Mouse (Mus musculus) adrenal gland, postnatal 36 days (tissue): Measurements from ENCODE around the gene H6pd. TPM values are rescaled to one million over a fixed set of nuclear protein-coding genes. Genes with fewer than 3 reads are reported as not detected.

ENCODE experiments used
- DNase-seq, 2 experiments: peaks; one replicate each; pipeline ENCODE4 v3.0.0; 2021; ENCODE audit warnings: mixed read lengths in 1 of 2
- total RNA-seq, 2 experiments: library from RNA; stranded (reverse); gene quantifications; 2 replicates each; pipeline ENCODE4 v1.2.3; 2021

The H6pd gene
- total RNA-seq, 2 experiments from 2014 or later: 152 to 160 TPM

DNA sequence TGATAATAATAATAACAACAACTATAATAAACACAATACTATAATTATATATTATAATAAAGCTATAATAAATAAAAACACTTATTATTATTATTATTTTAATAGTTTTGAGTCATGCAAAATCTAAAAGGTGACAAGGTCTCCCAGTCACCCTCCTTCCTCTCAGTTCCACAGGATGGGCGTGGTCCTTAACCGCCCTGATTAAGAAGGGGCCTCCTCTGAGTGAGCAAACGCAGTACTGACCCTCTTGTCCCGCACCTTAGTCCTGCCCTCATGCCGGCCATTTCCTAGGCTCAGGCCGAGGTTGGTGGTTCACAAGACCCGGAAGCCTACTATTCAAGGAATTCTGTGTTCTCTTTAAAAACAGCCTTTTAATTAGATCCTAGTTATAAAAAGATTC, 14.7 kb upstream of the H6pd start:
- no peak for DNase-seq

GRCm38 (mm10) chr4:150019741-150020380, 11.0 kb upstream of the H6pd start:
- no peak for DNase-seq

GRCm38 (mm10) chr4:150015436-150015835, 6.6 kb upstream of the H6pd start:
- peak; percentile 62 to 78 for DNase-seq

- DNase-seq: no peak
Measured at GRCm38 (mm10) chr4:150014378-150015091, 5.7 kb upstream of the H6pd start.

DNA sequence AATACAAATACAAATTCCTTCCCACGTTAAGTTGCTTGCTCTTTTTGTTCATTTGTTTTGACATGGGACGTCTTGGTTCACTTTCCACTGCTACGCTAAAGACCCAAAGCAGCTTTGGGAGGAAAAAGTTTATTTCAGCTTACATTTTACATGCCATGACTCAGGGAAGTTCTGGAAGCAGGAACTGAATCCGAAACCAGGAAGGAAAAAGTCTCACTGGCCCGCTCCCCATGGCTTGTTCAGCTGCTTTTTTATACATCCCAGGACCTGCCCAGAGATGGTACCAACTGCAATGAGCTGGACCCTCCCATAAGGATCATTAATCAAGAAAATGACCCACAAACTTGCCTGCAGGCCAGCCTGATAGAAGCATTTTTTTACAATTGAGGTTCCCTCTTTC, 5.0 kb upstream of the H6pd start:
- no peak for DNase-seq

DNA sequence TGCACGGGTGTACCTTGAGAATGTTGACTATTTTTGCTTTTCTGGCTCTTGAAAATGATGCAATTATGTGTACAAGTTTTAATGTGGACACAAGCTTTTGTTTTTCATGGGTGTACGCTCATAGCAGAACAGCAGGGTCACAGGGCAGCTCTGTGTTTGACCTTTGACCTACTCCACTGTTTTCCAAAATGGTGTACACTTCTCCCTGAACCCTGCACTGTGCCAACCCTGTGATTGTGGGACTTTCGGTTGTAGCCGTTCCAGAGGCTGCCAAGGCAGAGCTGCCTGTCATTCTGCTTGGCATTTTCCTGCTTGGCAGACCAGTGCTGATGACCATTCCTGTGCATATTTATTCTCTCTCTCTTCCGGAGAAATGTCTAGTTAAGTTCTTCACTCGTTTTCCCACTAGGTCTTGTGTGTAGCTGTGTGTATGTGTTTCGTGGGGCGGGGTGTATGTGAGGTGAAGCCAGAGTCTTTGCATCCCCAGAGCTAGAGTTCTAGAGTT, 4.4 kb upstream of the H6pd start:
- DNase-seq: no peak

DNA sequence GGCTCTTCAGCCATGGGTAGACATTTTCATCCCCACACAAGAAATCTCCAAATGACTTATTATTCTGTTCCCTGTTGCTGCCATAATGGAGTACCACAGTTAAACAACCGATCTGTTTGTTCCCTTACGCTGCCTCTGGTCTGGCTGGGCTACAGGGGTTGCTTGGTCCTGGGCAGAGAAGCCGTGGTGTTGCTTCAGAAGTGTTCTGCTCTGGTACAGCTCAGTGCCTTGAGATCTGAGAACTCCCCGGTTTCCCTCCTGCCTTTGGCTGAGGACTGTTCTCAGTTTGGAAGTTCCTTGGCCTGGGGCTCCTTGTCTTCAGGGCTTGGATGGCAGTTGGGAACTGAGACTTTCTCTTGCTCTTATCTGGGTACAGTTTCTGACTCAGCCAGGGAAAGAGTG, 3.5 kb upstream of the H6pd start:
- no peak for DNase-seq

DNA sequence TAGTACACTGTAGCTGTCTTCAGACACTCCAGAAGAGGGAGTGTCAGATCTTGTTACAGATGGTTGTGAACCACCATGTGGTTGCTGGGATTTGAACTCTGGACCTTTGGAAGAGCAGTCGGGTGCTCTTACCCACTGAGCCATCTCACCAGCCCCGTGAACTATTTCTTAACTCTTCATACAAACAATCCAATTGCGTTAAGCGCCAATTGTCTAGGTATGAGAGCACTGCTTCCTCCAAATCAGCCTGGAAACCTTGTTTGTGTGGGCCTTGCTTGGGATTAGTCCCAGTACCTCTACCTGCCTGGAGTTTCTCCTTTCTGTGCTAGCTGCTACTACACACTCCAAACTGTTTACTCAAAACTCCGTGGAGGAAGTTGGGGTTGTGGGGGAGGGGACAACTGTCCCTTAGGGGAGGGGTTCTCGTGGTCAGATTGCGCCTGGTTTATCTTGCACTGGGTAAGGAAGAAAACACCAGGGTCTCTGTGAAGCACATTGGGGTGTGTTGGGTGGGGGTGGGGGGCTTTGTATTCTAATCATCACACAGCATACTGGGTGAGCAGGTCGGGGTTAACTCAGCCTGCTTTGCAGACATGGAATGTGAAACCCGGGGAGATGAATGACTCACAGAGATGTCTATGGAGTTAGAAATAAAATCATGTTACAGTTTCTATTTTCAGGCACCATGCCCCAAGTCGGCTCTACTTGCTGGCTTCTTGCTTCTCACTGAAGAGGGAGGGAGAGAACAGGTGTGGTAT, 2.9 kb upstream of the H6pd start:
- no peak for DNase-seq

- DNase-seq: no peak
Measured at GRCm38 (mm10) chr4:150010054-150010730, 1.4 kb upstream of the H6pd start.

DNA sequence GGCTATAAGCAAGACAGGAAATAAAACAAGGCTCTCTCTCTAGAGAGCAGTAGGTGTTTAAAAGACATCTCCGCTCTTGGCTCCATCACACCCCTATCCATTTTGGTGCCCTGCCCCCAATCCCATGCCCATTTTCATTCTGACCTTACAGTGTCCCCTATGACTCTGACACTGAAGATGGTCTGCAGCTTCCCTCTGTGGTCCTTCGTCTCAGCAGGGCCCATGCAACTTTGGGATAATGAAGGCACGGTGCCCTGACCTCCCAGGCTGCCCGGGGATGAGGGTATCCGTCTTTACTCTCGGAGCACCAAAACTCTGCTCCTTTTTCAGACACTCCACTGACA, 736 bp upstream of the H6pd start:
- no peak for DNase-seq

- DNase-seq: peak; percentile 83 to 90
Measured at GRCm38 (mm10) chr4:150008325-150008852, 434 bp downstream of the H6pd start.

DNA sequence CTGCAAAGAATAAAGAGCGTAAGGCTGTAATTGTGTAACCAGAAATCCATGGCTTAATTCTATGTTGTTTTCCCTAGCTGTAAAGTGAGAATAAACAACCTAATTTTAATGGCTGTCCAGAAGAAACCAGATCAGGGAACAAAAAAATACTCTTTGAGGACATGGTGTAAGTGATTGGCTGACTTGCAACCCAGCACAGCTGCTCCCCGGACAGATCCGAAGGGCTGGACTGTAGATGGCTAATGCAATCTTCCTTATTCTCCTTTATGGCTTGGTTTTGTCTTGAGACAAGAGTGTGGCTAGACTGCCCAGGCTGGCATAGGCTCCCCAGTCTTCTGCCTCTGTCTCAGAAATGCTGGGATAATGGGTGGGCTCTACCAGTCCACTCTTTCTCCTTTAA, 1.4 kb downstream of the H6pd start:
- DNase-seq: no peak

- no peak for DNase-seq
Measured at GRCm38 (mm10) chr4:150006991-150007390, 1.8 kb downstream of the H6pd start.

- DNase-seq: no peak
Measured at GRCm38 (mm10) chr4:150006122-150006854, 2.5 kb downstream of the H6pd start.

DNA sequence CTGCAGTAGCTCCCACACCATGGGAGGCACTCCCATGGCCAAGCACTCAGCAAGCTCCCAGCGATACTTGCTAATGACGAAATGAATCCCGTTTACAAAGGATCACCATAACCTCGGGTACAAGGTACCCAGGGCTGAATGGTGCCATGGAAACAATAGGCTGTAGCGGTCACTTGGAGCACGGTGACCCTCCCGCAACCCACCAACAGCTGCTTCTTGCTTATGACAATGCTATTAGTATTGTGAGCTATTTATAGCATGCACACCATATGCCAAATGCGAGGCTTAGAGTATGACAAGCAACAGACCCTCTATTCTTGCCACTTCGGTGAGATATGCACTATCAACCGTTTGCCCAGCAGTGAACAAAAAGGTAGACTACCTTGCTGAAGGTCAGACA, 3.6 kb downstream of the H6pd start:
- DNase-seq: no peak

DNA sequence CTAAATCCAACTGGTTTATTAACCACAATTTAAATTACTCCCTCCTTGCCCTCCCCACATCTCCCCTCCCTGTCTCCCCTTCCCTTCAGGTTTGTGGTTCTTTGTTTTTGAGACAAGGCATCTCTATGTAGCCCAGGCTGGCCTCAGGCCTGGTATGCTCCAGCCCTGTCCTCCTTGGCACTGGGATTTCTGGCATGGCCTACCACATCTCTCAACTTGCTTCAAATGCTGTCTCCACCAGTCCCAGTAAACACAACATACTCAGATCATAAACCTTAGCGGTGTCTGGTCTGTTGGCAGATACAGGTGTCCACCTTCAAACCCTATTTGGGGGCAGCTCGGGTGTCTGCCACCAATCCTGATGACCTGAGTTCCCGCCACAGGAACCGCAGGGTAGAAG, 5.2 kb downstream of the H6pd start:
- DNase-seq: no peak

DNA sequence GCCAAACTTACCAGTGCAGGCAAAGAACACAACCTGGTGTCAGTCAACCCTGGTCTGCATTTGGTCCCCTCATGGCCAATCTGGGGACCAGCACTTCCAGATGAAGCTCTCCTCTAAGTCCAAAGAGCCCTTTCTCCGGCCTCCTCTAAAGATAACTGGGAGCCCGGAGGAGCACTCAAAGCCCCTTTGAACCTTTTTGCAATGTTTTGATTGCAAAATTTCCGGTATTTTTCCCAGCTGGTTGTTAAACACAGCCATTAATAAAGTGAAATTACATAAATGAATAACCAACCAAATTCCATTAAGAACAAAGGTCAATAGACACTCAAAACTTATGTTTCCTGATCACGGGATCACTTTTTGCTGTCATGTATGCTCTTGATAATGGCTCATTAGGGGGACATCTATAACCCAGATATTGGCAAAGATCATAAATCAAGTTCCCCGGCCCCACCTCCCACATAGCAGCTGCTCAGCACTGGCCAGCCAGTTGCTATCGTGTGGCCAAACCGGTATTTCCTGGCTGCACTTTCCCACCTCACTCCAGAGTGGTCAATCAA, 5.7 kb downstream of the H6pd start:
- no peak for DNase-seq

GRCm38 (mm10) chr4:150002021-150002528, 6.7 kb downstream of the H6pd start:
- no peak for DNase-seq

DNA sequence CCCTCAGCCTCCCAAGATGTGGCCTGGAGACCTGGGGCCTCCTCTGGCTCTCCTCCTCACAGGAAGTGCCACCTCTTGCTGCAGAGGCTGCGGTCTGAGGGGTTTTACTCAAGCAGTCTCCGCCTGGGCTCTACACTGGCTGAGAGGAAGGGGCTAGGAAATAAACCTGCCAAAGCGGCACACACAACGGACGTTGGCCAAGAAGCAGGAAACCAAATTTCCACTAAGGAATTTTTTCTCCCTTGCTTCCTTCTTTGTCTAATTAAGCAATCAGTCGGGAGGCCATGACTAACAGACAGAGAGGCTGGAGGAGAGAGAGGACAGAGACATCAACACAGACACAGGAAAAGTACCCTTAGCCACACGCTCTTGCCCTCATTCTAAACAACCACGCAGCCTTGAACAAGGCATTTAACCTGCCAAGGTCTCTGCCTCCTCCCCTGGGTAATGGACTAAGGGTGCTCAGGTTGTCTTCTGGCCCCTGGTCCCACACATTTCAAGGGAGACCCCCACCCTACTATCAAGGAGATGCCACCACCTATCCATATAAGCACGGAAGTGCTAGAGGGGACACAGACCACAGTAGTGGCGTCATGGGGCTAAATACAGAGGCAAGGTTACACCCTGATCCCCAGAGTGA, 7.5 kb downstream of the H6pd start:
- DNase-seq: no peak

DNA sequence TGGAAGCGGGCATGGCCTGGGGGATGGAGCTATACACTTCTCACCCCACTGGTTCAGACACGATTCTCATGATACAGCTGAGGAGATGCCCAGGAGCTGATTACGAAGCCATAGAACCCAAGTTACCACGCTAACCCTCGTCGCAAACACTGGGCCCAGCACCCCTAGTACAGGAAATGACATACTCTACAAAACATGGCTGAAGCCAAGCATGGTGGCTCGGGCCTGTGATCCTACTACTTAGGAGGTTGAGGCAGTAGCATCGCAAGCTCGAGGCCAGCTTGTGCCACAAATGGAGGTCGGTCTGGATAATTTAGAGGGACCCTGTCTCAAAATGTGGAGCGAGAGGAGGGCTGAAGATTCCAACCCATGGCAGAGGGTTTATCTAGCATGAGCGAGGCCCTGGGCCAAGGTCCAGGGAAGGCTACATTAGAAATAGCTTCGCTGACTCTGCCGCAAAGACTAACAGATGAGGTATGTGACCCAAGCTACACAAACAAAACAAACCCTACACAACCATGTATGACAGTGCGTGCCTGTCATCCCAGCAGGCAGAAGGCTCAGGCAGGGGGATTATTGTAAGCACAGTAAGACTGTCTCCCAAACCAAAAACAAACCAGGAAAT, 8.8 kb downstream of the H6pd start:
- DNase-seq: peak in 1 of 2 experiments; percentile 42
